Mouse (Mus musculus) hindbrain, embryonic 16.5 days (tissue): ENCODE measurements around the gene Nr3c2. TPM values are rescaled to one million over a fixed set of nuclear protein-coding genes. Genes with fewer than 3 reads are reported as not detected.

Experiments
- ATAC-seq: fragments of 200-750 bp; cut with Nextera tagmentation; 2 replicates; pipeline ENCODE4 v1.8.0; 2017; ENCODE audit warnings: moderate TSS enrichment, moderate library complexity
- H3K27ac ChIP-seq: fragments of 300-500 bp; sonication (generic); 2 replicates; pipeline ENCODE4 v1.5.1; 2014; ENCODE audit warnings: low read depth, mild to moderate bottlenecking, control low read depth, low read length, moderate library complexity
- H3K27me3 ChIP-seq: fragments of 300-500 bp; sonication (generic); replicated peaks from 2 replicates; pipeline ENCODE4 v1.6.1; 2014; ENCODE audit warnings: low read length; ENCODE audit not compliant: control insufficient read depth, insufficient read depth
- H3K36me3 ChIP-seq: fragments of 300-500 bp; sonication (generic); 2 replicates; pipeline ENCODE4 v1.6.1; 2014; ENCODE audit warnings: mild to moderate bottlenecking, low read length, moderate library complexity, mixed read lengths; ENCODE audit not compliant: control insufficient read depth, insufficient read depth
- H3K4me1 ChIP-seq: fragments of 300-500 bp; sonication (generic); 2 replicates; pipeline ENCODE4 v1.6.1; 2014; ENCODE audit warnings: low read depth, low read length; ENCODE audit not compliant: control insufficient read depth, insufficient read depth
- H3K4me2 ChIP-seq: fragments of 300-500 bp; sonication (generic); 2 replicates; pipeline ENCODE4 v1.6.1; 2014; ENCODE audit warnings: mild to moderate bottlenecking, low read length, control low read depth, moderate library complexity
- H3K4me3 ChIP-seq: fragments of 300-500 bp; sonication (generic); 2 replicates; pipeline ENCODE4 v1.5.1; 2014; ENCODE audit warnings: mild to moderate bottlenecking, low read length, control low read depth, moderate library complexity
- H3K9ac ChIP-seq: fragments of 300-500 bp; sonication (generic); 2 replicates; pipeline ENCODE4 v1.6.1; 2014; ENCODE audit warnings: low read depth, mild to moderate bottlenecking, control low read depth, low read length, moderate library complexity
- H3K9me3 ChIP-seq: fragments of 300-500 bp; sonication (generic); 2 replicates; pipeline ENCODE4 v1.6.1; 2014; ENCODE audit warnings: mild to moderate bottlenecking, low read length, moderate library complexity; ENCODE audit not compliant: control insufficient read depth
- WGBS: fragments of 180-500 bp; shearing (Covaris S2); extraction: QIAGEN DNeasy Blood & Tissue Kit; methylation state at CpG from one replicate; pipeline ENCODE4 v1.1.7; 2014; 5-methylcytosine and 5-hydroxymethylcytosine counted together
- polyA plus RNA-seq: library from polyadenylated mRNA; unstranded; fragments of >200 nt; fragmentation: Nextera tagmentation; extraction: Ambion mirVana; gene quantifications from 2 replicates; pipeline ENCODE4 v1.2.1, GENCODE M21; 2015

Nr3c2 gene
- polyA plus RNA-seq, result 4.8 and 5.3 TPM in 2 replicates

GRCm38 (mm10) chr8:76899411-76900154 lies at the start of gene Nr3c2:
Gene Nr3c2, plus strand, starts transcription at chr8:76899442.
- under 1% methylated on average over 40 of the region's 47 CpGs for WGBS
- peaks cover 4% of the 10 kb centered on the region for H3K27me3 ChIP-seq
- no peaks in the 10 kb centered on the region for H3K9me3 ChIP-seq
- peak within 1 kb of the TSS; percentile 80 for H3K4me3 ChIP-seq
- ATAC-seq, result peak; percentile 19
- peaks cover 8% of the 10 kb centered on the region for H3K4me1 ChIP-seq
- H3K36me3 ChIP-seq, result no peaks in the 10 kb centered on the region
- peak within 1 kb of the TSS; percentile 96 for H3K4me2 ChIP-seq
- H3K9ac ChIP-seq, result peak within 1 kb of the TSS; percentile 80
- peak within 1 kb of the TSS; percentile 54 for H3K27ac ChIP-seq

DNA sequence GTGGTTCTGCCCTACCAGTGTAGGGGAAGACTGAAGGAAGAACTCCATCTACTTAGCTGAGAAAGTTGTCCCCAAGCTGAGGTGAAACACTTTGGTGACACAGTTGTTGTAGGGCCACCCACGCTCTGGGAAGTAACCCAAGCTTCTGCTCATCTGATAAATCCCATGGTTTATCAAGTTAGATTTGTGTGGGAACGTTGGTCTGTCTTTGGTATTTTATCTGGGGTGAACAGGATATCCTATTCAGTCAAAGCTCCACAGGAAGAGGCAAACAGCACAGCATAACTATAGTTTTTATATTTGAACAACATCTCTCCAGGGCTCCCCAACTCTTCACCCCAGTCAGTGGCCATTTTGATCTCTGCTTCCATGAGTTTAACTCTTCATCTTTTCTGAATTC lies 40.7 kb upstream of the Nr3c2 start:
- Histone ChIP-seq H3K9me3 (no peaks in the 10 kb centered on the region), H3K27ac (no peak overlapping the region), H3K9ac (no peak overlapping the region), H3K4me3 (no peak overlapping the region), H3K27me3 (no peaks in the 10 kb centered on the region), H3K4me1 (no peaks in the 10 kb centered on the region), H3K36me3 (no peaks in the 10 kb centered on the region), H3K4me2 (no peak overlapping the region)
- WGBS, result 81% methylated on average over 2 of the region's 2 CpGs
- no peak for ATAC-seq

GRCm38 (mm10) chr8:76859709-76860108 lies 39.5 kb upstream of the Nr3c2 start:
- H3K36me3 ChIP-seq, result no peaks in the 10 kb centered on the region
- no peaks in the 10 kb centered on the region for H3K27me3 ChIP-seq
- no peaks in the 10 kb centered on the region for H3K4me1 ChIP-seq
- H3K4me2 ChIP-seq, result no peak overlapping the region
- H3K9ac ChIP-seq, result no peak overlapping the region
- ATAC-seq, result peak; percentile 58; the same call in 1 of the 2 replicates
- H3K9me3 ChIP-seq, result no peaks in the 10 kb centered on the region
- no peak overlapping the region for H3K27ac ChIP-seq
- no peak overlapping the region for H3K4me3 ChIP-seq

DNA sequence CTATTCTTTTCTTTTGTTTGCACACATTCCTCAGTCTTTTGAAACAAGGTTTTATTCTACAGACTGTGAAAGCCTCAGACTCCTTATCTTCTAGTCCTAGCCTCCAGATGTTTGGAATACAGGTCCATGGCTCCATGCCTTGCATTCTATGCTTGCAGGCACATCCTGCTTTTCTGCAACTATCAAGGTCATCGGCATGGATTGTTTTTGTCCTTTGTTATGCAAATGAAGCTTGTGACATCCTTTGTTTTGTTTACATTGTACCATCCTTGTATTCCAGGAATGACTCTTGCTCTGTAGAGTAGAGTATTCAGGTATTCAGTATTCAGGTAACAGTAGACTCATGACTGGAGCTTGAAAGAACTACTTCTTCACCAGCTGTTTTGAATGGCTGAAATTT lies 36.2 kb upstream of the Nr3c2 start:
- H3K9ac ChIP-seq, result no peak overlapping the region
- 66% methylated on average over 1 of the region's 1 CpGs for WGBS
- H3K4me1 ChIP-seq, result no peaks in the 10 kb centered on the region
- H3K27ac ChIP-seq, result no peak overlapping the region
- H3K4me3 ChIP-seq, result no peak overlapping the region
- ATAC-seq, result no peak
- H3K36me3 ChIP-seq, result no peaks in the 10 kb centered on the region
- no peaks in the 10 kb centered on the region for H3K27me3 ChIP-seq
- H3K9me3 ChIP-seq, result no peaks in the 10 kb centered on the region
- H3K4me2 ChIP-seq, result no peak overlapping the region

DNA sequence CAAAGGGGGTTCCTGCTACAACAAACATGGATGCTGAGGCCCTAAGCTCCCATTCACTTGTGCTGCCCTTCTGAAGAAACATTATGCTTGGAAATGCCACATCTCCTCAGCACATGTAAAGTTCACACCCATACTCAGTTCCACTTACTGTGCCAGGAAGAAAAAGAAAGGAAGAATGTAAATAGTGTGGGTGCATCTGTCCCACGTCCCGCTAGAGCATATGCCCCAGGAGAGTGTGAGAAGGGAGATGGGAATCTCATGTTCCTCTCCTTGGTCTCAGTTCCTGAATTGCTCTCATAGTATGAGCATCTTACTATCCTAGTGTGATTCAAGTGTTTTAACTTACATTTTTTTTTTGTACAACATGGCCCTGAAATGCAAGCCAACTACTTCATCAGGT lies 22.4 kb upstream of the Nr3c2 start:
- ATAC-seq, result no peak
- Histone ChIP-seq H3K4me1 (no peaks in the 10 kb centered on the region), H3K27ac (no peak overlapping the region), H3K4me2 (no peak overlapping the region), H3K36me3 (no peaks in the 10 kb centered on the region), H3K9ac (no peak overlapping the region), H3K4me3 (no peak overlapping the region), H3K27me3 (no peaks in the 10 kb centered on the region), H3K9me3 (no peaks in the 10 kb centered on the region)
- WGBS, result 89% methylated on average over 2 of the region's 2 CpGs

DNA sequence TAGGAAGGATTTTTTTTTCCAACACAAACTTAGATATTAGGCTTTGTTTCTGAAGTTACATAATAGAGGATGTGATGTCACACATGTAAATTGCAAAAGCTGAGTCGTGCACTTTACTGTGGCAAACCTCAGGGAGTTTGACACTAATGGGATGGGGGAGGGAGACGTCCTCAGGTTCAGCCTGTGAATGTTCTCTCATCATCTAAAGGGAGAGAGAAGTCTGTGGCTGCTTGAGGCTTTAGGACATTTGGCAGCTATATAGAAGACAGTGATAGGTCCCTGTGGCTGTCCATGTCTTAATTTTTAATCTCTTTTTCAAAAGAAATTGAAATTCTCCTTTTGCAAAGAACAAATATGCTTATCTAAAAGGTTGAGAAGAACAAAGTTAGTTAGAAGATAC lies 2.2 kb upstream of the Nr3c2 start:
- H3K27ac ChIP-seq, result no peak overlapping the region
- H3K27me3 ChIP-seq, result peaks cover under 1% of the 10 kb centered on the region
- 2% methylated on average over 2 of the region's 2 CpGs for WGBS
- ATAC-seq, result no peak
- no peaks in the 10 kb centered on the region for H3K9me3 ChIP-seq
- H3K36me3 ChIP-seq, result no peaks in the 10 kb centered on the region
- H3K4me3 ChIP-seq, result no peak overlapping the region
- H3K9ac ChIP-seq, result no peak overlapping the region
- no peak overlapping the region for H3K4me2 ChIP-seq
- H3K4me1 ChIP-seq, result peaks cover 5% of the 10 kb centered on the region

DNA sequence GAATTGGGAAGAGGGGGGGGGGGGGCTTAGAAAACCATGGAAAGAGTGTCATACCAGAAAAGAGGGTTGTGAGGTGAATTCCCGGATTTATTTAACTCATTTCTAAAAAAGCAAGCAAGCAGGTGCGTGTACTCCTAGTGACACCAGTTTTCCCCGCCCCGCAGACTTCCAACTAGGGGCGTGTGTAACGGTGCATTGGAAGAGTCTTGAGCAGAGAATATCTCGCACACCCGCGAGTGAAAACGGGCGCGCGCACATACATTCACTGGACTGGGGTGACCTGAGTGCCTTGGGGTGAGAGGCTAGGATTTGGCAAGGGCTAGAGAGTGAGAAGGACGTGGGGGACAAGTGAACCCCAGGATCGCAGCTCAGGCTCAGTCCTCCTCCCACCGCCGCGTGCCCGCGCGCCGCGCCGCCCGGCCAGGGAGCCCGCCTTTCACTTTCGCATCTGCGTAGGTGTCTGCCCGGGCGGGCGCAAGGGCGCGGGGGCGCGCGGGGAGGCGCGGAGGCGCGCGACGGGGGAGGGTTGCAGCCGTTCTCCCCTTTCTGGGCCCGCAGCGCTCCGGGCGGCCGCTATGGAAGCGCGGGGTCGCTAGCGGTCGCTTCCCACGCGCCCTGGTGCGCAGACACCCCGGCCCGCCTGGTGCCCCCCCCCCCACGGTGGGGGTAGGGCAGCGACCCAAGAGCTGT lies 376 bp upstream of the Nr3c2 start:
- peaks cover 4% of the 10 kb centered on the region for H3K27me3 ChIP-seq
- peak overlapping the region; percentile 80 for H3K4me3 ChIP-seq
- peaks cover 8% of the 10 kb centered on the region for H3K4me1 ChIP-seq
- no peaks in the 10 kb centered on the region for H3K9me3 ChIP-seq
- peak overlapping the region; percentile 96 for H3K4me2 ChIP-seq
- peak overlapping the region; percentile 54; the same call in 1 of the 2 replicates for H3K27ac ChIP-seq
- H3K36me3 ChIP-seq, result no peaks in the 10 kb centered on the region
- ATAC-seq, result peak; percentile 61
- WGBS, result under 1% methylated on average over 38 of the region's 60 CpGs
- peak overlapping the region; percentile 80 for H3K9ac ChIP-seq

DNA sequence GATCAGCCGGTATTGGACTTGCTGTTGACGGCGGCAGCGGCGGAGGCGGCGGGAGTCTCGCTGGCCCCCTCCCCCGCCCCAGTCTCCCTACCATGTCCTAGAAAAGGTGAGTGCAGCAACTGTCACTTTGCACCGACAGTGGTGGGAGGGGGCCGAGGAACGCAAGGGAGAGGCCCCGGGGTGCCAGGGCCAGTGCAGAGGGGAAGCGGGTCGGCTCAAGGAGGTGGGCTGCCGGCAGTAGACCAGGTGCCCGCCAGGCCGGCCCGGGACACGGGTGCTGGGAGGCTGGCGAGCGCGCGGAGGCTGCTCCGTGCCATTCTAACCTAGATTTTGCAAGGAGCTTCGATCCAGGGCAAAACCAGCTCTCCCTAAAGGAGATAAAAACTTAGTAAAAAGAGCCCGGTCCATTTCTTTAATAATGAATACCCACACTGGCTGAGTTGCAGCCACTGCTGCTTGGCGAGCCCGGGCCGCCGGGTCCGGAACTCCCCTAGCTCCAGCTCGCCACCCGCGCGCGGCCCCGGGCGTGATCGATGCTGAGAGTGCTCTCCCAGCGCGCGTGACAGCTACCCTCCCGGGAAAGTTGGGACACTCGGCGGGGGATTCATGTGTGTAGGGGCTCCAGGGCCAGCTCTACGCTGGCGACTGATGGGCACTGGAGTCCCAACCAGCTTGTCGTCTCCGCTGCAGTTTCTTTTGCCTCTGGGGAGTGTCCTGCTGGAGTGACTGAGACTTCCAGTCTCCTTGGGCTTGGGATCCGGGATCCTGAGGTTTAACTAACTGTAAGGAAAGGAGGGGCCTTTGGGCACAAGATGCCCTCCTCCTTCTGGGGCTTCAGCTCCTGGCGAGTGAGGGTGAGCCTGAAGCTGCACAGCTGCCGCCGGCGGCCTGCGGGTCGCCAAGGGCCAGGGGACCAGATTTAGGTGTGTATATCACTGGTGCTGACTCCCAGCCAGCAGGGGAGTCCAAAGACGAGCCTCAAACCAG lies 1.2 kb downstream of the Nr3c2 start:
- Histone ChIP-seq H3K4me3 (peak overlapping the region; percentile 80), H3K4me2 (peak overlapping the region; percentile 96), H3K36me3 (no peaks in the 10 kb centered on the region), H3K27ac (peak overlapping the region; percentile 34; the same call in 1 of the 2 replicates), H3K9me3 (no peaks in the 10 kb centered on the region), H3K9ac (peak overlapping the region; percentile 80), H3K27me3 (peaks cover 4% of the 10 kb centered on the region), H3K4me1 (peaks cover 8% of the 10 kb centered on the region)
- no peak for ATAC-seq
- WGBS, result under 1% methylated on average over 58 of the region's 58 CpGs
